Mouse (Mus musculus): ENCODE measurements at regions not wholly inside any gene's neighbourhood (a gene's known extent, or its start where the extent isn't known, plus 50 kb on each side); places are given as distances from the start of the nearest gene placed in this dataset.

DNA sequence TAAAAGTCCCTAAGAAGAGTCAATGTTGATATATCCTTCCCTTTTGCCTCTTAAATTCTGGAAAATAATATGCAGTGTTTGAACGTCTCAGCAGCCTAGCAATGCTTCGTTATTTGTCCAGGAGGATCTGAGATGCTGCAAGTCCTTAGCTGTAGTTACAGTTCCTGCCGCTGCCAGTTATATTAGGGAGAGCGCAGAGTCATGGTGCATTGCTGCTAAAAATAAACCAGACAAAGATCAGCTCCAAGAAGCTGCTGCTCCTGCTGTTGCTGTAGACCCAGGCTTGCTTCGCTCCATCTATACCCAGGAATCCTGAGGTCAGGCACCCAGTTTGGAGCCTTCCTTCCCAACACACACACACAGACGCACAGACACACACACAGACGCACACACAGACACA, 132.3 kb downstream of the Rsl24d1 start:
- no peak overlapping the region for H3K4me3 ChIP-seq (ENCODE audit: control insufficient read depth in 1 of 2, insufficient read depth in 1 of 2, low read depth in 2 of 2, low read length in 2 of 2)
- no peaks in the 10 kb centered on the region for H3K27me3 ChIP-seq (ENCODE audit: control insufficient read depth in 1 of 2, insufficient read depth in 2 of 2, low read length in 2 of 2)
- H3K27ac ChIP-seq (ENCODE audit: control insufficient read depth, low read depth, low read length), result no peak overlapping the region
- no peaks in the 10 kb centered on the region for H3K4me1 ChIP-seq (ENCODE audit: control insufficient read depth in 1 of 2, insufficient read depth in 2 of 2, low read length in 2 of 2)
- no peaks in the 10 kb centered on the region for H3K36me3 ChIP-seq (ENCODE audit: control insufficient read depth in 1 of 2, insufficient read depth in 2 of 2, low read length in 2 of 2)
- DNase-seq (ENCODE audit: low read depth, low spot score), result no peak
- no peak for TF ChIP-seq JUND (IDR thresholded peaks at IDR 0.05; ENCODE audit: low read depth, low read length)
- TF ChIP-seq BHLHE40 (IDR thresholded peaks at IDR 0.05; ENCODE audit: borderline replicate concordance, low read depth, low read length), result no peak
- no peak for TF ChIP-seq RAD21 (IDR thresholded peaks at IDR 0.05; ENCODE audit: low read depth, low read length)
- no peak for TF ChIP-seq SIN3A (IDR thresholded peaks at IDR 0.05; ENCODE audit: low read length)
- no peak for TF ChIP-seq MAX (IDR thresholded peaks at IDR 0.05; ENCODE audit: low read length)
- no peak for TF ChIP-seq MAZ (IDR thresholded peaks at IDR 0.05; ENCODE audit: low read depth, low read length)
- no peak for TF ChIP-seq HCFC1 (IDR thresholded peaks at IDR 0.05; ENCODE audit: low read depth, low read length)
- TF ChIP-seq EP300 (IDR thresholded peaks at IDR 0.05; ENCODE audit: low read depth in 1 of 2, low read length in 2 of 2), result no peak
- no peak for TF ChIP-seq KAT2A (conservative IDR thresholded peaks at IDR 0.05; ENCODE audit: low read depth, low read length)
- TF ChIP-seq USF2 (IDR thresholded peaks at IDR 0.05; ENCODE audit: borderline replicate concordance in 1 of 2, insufficient read depth in 1 of 2, low read depth in 1 of 2, low read length in 2 of 2), result no peak
- TF ChIP-seq TCF12 (IDR thresholded peaks at IDR 0.05; ENCODE audit: low read depth, low read length), result no peak
- no peak for TF ChIP-seq NELFE (IDR thresholded peaks at IDR 0.05; ENCODE audit: low read depth, low read length)
- TF ChIP-seq ZMIZ1 (IDR thresholded peaks at IDR 0.05; ENCODE audit: low read depth, low read length), result no peak
- TF ChIP-seq NRF1 (IDR thresholded peaks at IDR 0.05; ENCODE audit: insufficient read depth, low read depth, low read length, poor library complexity, severe bottlenecking), result no peak
- no peak for TF ChIP-seq ZC3H11A (IDR thresholded peaks at IDR 0.05; ENCODE audit: low read depth, low read length)
- TF ChIP-seq ZNF384 (IDR thresholded peaks at IDR 0.05; ENCODE audit: low read depth, low read length), result no peak
- no peak for TF ChIP-seq MXI1 (IDR thresholded peaks at IDR 0.05; ENCODE audit: low read depth, low read length)
- TF ChIP-seq TAL1 (IDR thresholded peaks at IDR 0.05; ENCODE audit: low read length), result no peak
- no peak for TF ChIP-seq E2F4 (IDR thresholded peaks at IDR 0.05; ENCODE audit: borderline replicate concordance, low read depth, low read length)
- no peak overlapping the region for H3K9ac ChIP-seq (ENCODE audit: control insufficient read depth, low read depth, low read length, poor library complexity, severe bottlenecking)
- no peaks in the 10 kb centered on the region for H3K9me3 ChIP-seq (replicated peaks; ENCODE audit: insufficient read depth, low read length)
- H3K79me2 ChIP-seq (ENCODE audit: control insufficient read depth, insufficient read depth, low read length, poor library complexity), result no peaks in the 10 kb centered on the region

DNA sequence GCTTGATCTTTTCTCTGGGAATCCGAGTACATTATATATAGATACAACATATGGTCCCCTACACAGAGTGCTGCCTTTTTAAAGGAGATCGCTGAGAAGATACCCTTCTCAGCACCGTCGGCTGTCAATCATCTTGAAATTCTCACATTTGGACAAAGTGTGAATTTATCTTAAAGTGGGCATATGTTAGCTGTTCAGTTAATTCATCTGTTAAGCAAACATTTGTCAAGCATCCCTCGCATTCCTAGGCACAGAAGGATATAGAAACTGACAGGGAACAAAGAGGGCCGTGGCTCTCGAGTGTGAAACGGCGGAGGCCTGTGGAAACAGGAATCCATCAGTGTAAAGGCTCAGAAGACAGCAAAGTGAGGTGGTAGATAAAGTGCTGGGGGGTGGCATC, 144.9 kb downstream of the Rsl24d1 start:
- no peak for DNase-seq (ENCODE audit: low read depth, low spot score)
- H3K79me2 ChIP-seq (ENCODE audit: control insufficient read depth, insufficient read depth, low read length, poor library complexity), result no peaks in the 10 kb centered on the region
- H3K27me3 ChIP-seq (ENCODE audit: control insufficient read depth in 1 of 2, insufficient read depth in 2 of 2, low read length in 2 of 2), result no peaks in the 10 kb centered on the region
- no peaks in the 10 kb centered on the region for H3K36me3 ChIP-seq (ENCODE audit: control insufficient read depth in 1 of 2, insufficient read depth in 2 of 2, low read length in 2 of 2)
- H3K9ac ChIP-seq (ENCODE audit: control insufficient read depth, low read depth, low read length, poor library complexity, severe bottlenecking), result no peak overlapping the region
- no peaks in the 10 kb centered on the region for H3K4me1 ChIP-seq (ENCODE audit: control insufficient read depth in 1 of 2, insufficient read depth in 2 of 2, low read length in 2 of 2)
- no peak overlapping the region for H3K4me3 ChIP-seq (ENCODE audit: control insufficient read depth in 1 of 2, insufficient read depth in 1 of 2, low read depth in 2 of 2, low read length in 2 of 2)
- H3K27ac ChIP-seq (ENCODE audit: control insufficient read depth, low read depth, low read length), result no peak overlapping the region
- TF ChIP-seq BHLHE40 (IDR thresholded peaks at IDR 0.05; ENCODE audit: borderline replicate concordance, low read depth, low read length), result no peak
- TF ChIP-seq ZNF384 (IDR thresholded peaks at IDR 0.05; ENCODE audit: low read depth, low read length), result no peak
- TF ChIP-seq NRF1 (IDR thresholded peaks at IDR 0.05; ENCODE audit: insufficient read depth, low read depth, low read length, poor library complexity, severe bottlenecking), result no peak
- TF ChIP-seq ETS1 (IDR thresholded peaks at IDR 0.05; ENCODE audit: low read depth, low read length), result no peak
- TF ChIP-seq MYB (IDR thresholded peaks at IDR 0.05; ENCODE audit: low read depth, low read length), result no peak
- TF ChIP-seq TAL1 (IDR thresholded peaks at IDR 0.05; ENCODE audit: low read length), result no peak
- no peak for TF ChIP-seq CHD1 (IDR thresholded peaks at IDR 0.05; ENCODE audit: low read depth, low read length)
- TF ChIP-seq RCOR1 (IDR thresholded peaks at IDR 0.05; ENCODE audit: low read depth, low read length), result no peak
- no peak for TF ChIP-seq E2F4 (IDR thresholded peaks at IDR 0.05; ENCODE audit: borderline replicate concordance, low read depth, low read length)
- no peak for TF ChIP-seq USF2 (IDR thresholded peaks at IDR 0.05; ENCODE audit: borderline replicate concordance in 1 of 2, insufficient read depth in 1 of 2, low read depth in 1 of 2, low read length in 2 of 2)
- TF ChIP-seq MAZ (IDR thresholded peaks at IDR 0.05; ENCODE audit: low read depth, low read length), result no peak
- no peak for TF ChIP-seq SIN3A (IDR thresholded peaks at IDR 0.05; ENCODE audit: low read length)
- TF ChIP-seq ELF1 (IDR thresholded peaks at IDR 0.05; ENCODE audit: low read depth, low read length), result no peak
- no peak for TF ChIP-seq MAFK (IDR thresholded peaks at IDR 0.05; ENCODE audit: borderline replicate concordance, low read depth, low read length)
- H3K9me3 ChIP-seq (replicated peaks; ENCODE audit: insufficient read depth, low read length), result no peaks in the 10 kb centered on the region

Data from MEL (cell line).